Mouse (Mus musculus): Measurements from ENCODE around the gene Tsen15. TPM values are rescaled to one million over a fixed set of nuclear protein-coding genes. Genes with fewer than 3 reads are reported as not detected.
A peak's percentile ranks its signal among the peaks of the same experiment; 100 is the strongest.

Gene Tsen15
- polyA plus RNA-seq, 1 experiment, result 38.2 TPM

- Histone ChIP-seq H3K9me3 (replicated peaks; ENCODE audit: control insufficient read depth, insufficient read depth, low read length, poor library complexity, severe bottlenecking) (no peaks in the 10 kb centered on the region), H3K9ac (ENCODE audit: low read depth, poor library complexity, severe bottlenecking) (no peak overlapping the region), H3K4me3 (ENCODE audit: low read depth, low read length) (no peak overlapping the region), H3K27ac (ENCODE audit: insufficient read depth, low read length) (no peak overlapping the region), H3K36me3 (ENCODE audit: control insufficient read depth, insufficient read depth, low read length, poor library complexity, severe bottlenecking) (peaks cover 3% of the 10 kb centered on the region; the same call in 1 of the 2 replicates), H3K4me1 (ENCODE audit: control insufficient read depth, insufficient read depth, low read length) (no peaks in the 10 kb centered on the region), H3K27me3 (ENCODE audit: control insufficient read depth, insufficient read depth, low read length, poor library complexity, severe bottlenecking) (no peaks in the 10 kb centered on the region)
- TF ChIP-seq CTCF (IDR thresholded peaks at IDR 0.05; ENCODE audit: low read depth, low read length), result peak; percentile 66
- TF ChIP-seq POLR2A (IDR thresholded peaks at IDR 0.05; ENCODE audit: insufficient read depth, low read length), result no peak
These were observed 17.3 kb downstream of the Tsen15 start for GRCm38 (mm10) chr1:152369139-152369538.

DNA sequence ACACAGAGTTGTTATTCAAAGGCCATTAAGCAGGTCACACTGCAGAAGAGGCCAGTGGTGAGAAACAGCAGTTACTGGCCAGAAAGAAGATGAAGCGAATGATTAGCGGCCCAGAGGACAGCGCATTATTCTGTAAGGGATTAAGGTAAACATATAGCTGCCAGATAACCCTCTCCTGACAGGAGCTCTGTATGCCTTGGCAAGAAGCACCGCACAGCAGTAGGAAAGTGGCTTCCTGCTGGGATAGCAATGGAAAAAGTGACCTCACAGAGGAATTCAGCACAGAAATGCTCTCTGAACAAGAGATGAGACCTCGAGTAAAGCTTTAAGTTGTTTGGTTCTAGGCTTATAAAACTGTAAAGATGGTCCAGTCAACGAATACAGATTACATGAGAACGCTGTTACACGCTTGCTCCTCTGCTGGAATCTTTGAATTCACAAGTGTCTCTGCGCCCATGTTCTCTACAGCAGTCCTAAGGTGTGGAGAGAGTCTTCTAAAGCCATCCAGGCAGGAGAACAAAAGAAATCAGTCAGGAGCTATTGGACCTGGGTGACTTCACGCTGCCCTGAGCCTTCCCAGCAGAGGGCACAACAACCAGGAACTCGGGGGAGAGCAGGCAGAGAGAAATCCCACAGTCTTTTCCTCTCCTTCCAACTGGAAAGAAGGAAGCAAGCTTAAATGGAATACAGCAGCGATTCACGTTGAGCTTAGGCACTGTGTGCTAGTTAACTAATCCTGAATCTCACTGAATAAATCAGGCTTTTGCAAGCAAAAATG, 18.0 kb downstream of the Tsen15 start:
- no peak overlapping the region for H3K27ac ChIP-seq (ENCODE audit: insufficient read depth, low read length)
- H3K9me3 ChIP-seq (replicated peaks; ENCODE audit: control insufficient read depth, insufficient read depth, low read length, poor library complexity, severe bottlenecking), result no peaks in the 10 kb centered on the region
- no peak for TF ChIP-seq CTCF (IDR thresholded peaks at IDR 0.05; ENCODE audit: low read depth, low read length)
- no peak for TF ChIP-seq POLR2A (IDR thresholded peaks at IDR 0.05; ENCODE audit: insufficient read depth, low read length)
- TF ChIP-seq EP300 (IDR thresholded peaks at IDR 0.05; ENCODE audit: insufficient read depth, low read depth, low read length), result no peak
- peaks cover 3% of the 10 kb centered on the region; the same call in 1 of the 2 replicates for H3K36me3 ChIP-seq (ENCODE audit: control insufficient read depth, insufficient read depth, low read length, poor library complexity, severe bottlenecking)
- H3K4me1 ChIP-seq (ENCODE audit: control insufficient read depth, insufficient read depth, low read length), result no peaks in the 10 kb centered on the region
- H3K9ac ChIP-seq (ENCODE audit: low read depth, poor library complexity, severe bottlenecking), result no peak overlapping the region
- no peak overlapping the region for H3K4me3 ChIP-seq (ENCODE audit: low read depth, low read length)
- no peaks in the 10 kb centered on the region for H3K27me3 ChIP-seq (ENCODE audit: control insufficient read depth, insufficient read depth, low read length, poor library complexity, severe bottlenecking)

DNA sequence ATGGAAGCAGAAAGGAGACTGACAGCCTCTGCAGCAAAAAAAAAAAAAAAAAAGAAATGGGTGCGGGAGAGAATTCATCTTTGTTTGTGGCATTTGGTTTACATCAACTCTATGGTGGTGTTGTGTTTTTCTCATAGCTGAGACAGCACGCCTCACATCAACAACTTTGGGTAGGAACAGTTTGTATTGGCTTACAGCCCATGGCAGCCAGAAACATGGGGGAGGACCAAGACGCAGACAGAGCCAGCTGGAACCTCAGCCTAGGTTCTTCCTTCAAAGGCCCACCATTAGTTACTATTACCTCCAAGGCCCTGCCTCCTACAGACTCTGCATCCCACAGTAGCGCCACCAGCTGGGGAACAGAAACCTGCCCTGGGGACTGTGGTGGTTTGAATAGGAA, 29.8 kb downstream of the Tsen15 start:
- no peaks in the 10 kb centered on the region for H3K4me1 ChIP-seq (ENCODE audit: control insufficient read depth, insufficient read depth, low read length)
- no peak for TF ChIP-seq EP300 (IDR thresholded peaks at IDR 0.05; ENCODE audit: insufficient read depth, low read depth, low read length)
- no peak for TF ChIP-seq POLR2A (IDR thresholded peaks at IDR 0.05; ENCODE audit: insufficient read depth, low read length)
- TF ChIP-seq CTCF (IDR thresholded peaks at IDR 0.05; ENCODE audit: low read depth, low read length), result no peak
- H3K27me3 ChIP-seq (ENCODE audit: control insufficient read depth, insufficient read depth, low read length, poor library complexity, severe bottlenecking), result no peaks in the 10 kb centered on the region
- no peaks in the 10 kb centered on the region for H3K36me3 ChIP-seq (ENCODE audit: control insufficient read depth, insufficient read depth, low read length, poor library complexity, severe bottlenecking)
- H3K9me3 ChIP-seq (replicated peaks; ENCODE audit: control insufficient read depth, insufficient read depth, low read length, poor library complexity, severe bottlenecking), result no peaks in the 10 kb centered on the region
- no peak overlapping the region for H3K9ac ChIP-seq (ENCODE audit: low read depth, poor library complexity, severe bottlenecking)
- no peak overlapping the region for H3K27ac ChIP-seq (ENCODE audit: insufficient read depth, low read length)
- H3K4me3 ChIP-seq (ENCODE audit: low read depth, low read length), result no peak overlapping the region

GRCm38 (mm10) chr1:152347946-152348345, 38.5 kb downstream of the Tsen15 start:
- H3K36me3 ChIP-seq (ENCODE audit: control insufficient read depth, insufficient read depth, low read length, poor library complexity, severe bottlenecking), result no peaks in the 10 kb centered on the region
- H3K27me3 ChIP-seq (ENCODE audit: control insufficient read depth, insufficient read depth, low read length, poor library complexity, severe bottlenecking), result no peaks in the 10 kb centered on the region
- TF ChIP-seq POLR2A (IDR thresholded peaks at IDR 0.05; ENCODE audit: insufficient read depth, low read length) (no peak), EP300 (IDR thresholded peaks at IDR 0.05; ENCODE audit: insufficient read depth, low read depth, low read length) (no peak), CTCF (IDR thresholded peaks at IDR 0.05; ENCODE audit: low read depth, low read length) (no peak)
- no peak overlapping the region for H3K4me3 ChIP-seq (ENCODE audit: low read depth, low read length)
- no peaks in the 10 kb centered on the region for H3K4me1 ChIP-seq (ENCODE audit: control insufficient read depth, insufficient read depth, low read length)
- no peaks in the 10 kb centered on the region for H3K9me3 ChIP-seq (replicated peaks; ENCODE audit: control insufficient read depth, insufficient read depth, low read length, poor library complexity, severe bottlenecking)
- H3K27ac ChIP-seq (ENCODE audit: insufficient read depth, low read length), result no peak overlapping the region
- H3K9ac ChIP-seq (ENCODE audit: low read depth, poor library complexity, severe bottlenecking), result no peak overlapping the region

DNA sequence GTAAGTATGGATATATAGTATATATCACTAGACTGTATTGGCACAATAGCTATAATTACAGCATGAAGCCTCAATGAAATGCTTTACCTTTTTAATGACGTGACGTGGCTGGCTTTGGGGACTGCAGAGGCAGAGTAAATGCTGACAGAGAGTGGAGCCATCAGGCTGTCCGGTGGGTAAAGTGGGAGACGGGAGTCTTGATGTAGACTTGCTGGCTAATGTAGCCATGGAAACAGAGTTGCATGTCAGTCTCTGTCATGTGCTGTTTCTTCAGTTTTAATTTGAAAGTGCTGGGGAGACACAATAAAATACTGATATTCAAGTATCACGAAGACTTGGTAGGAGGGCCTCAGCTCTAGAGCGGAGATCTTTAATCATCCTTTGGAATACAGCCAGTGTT, 62.5 kb downstream of the Tsen15 start:
- Histone ChIP-seq H3K9me3 (replicated peaks; ENCODE audit: control insufficient read depth, insufficient read depth, low read length, poor library complexity, severe bottlenecking) (no peaks in the 10 kb centered on the region), H3K36me3 (ENCODE audit: control insufficient read depth, insufficient read depth, low read length, poor library complexity, severe bottlenecking) (no peaks in the 10 kb centered on the region), H3K4me1 (ENCODE audit: control insufficient read depth, insufficient read depth, low read length) (no peaks in the 10 kb centered on the region), H3K9ac (ENCODE audit: low read depth, poor library complexity, severe bottlenecking) (no peak overlapping the region), H3K4me3 (ENCODE audit: low read depth, low read length) (no peak overlapping the region), H3K27ac (ENCODE audit: insufficient read depth, low read length) (no peak overlapping the region), H3K27me3 (ENCODE audit: control insufficient read depth, insufficient read depth, low read length, poor library complexity, severe bottlenecking) (no peaks in the 10 kb centered on the region)
- TF ChIP-seq EP300 (IDR thresholded peaks at IDR 0.05; ENCODE audit: insufficient read depth, low read depth, low read length), result no peak
- TF ChIP-seq POLR2A (IDR thresholded peaks at IDR 0.05; ENCODE audit: insufficient read depth, low read length), result no peak
- no peak for TF ChIP-seq CTCF (IDR thresholded peaks at IDR 0.05; ENCODE audit: low read depth, low read length)

Other genes with a start within 250 kb of the Tsen15 start
- gene Colgalt2, start 13.1 kb upstream of the Tsen15 start, polyA plus RNA-seq (2011; ENCODE audit: insufficient read depth, insufficient read length, low read depth, missing spikeins), result 0.17 TPM in 1 of 2 replicates, not detected in the other